Mouse (Mus musculus): ENCODE measurements around the gene Klf4.

- TF ChIP-seq GATA1 (IDR thresholded peaks at IDR 0.05; ENCODE audit: low read length) (no peak), TAL1 (IDR thresholded peaks at IDR 0.05; ENCODE audit: low read length) (no peak)
These were observed 32.1 kb upstream of the Klf4 start for GRCm38 (mm10) chr4:55564317-55564716.

Measured in erythroblast, embryonic 14.5 days (primary cell).